Mouse (Mus musculus): ENCODE measurements around the gene Scn4b.
A peak's percentile ranks its signal among the peaks of the same experiment; 100 is the strongest.

Gene Scn4b

GRCm38 (mm10) chr9:45138191-45139032, at the start of gene Scn4b:
Scn4b (plus strand) TSS chr9:45138395.
- DNase-seq (ENCODE audit: low spot score) = peak; percentile 53

DNA sequence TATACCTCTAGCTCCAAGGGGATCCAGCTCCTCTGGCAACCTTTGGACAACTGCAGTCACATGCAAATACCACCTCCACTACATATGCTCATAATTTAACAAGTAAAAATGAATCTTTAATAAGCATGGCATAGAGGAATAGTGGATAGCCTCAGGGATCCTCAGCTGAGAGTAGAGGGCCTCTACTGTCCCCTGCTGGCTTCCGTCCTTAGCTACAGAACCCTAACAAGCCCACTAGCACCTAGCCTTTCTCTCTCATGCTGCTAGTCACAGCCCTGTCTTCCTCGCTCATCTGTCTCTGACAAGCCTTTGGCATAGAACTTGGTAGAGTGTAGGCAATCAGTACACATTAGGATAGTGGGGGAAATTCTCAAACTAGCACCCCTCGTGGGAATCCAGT, 47.4 kb upstream of the Scn4b start:
- DNase-seq (ENCODE audit: low spot score) = no peak

- no peak for DNase-seq (ENCODE audit: low spot score)
Observed at GRCm38 (mm10) chr9:45092641-45093040, 45.6 kb upstream of the Scn4b start.

GRCm38 (mm10) chr9:45095149-45095937, 42.9 kb upstream of the Scn4b start:
- no peak for DNase-seq (ENCODE audit: low spot score)

DNA sequence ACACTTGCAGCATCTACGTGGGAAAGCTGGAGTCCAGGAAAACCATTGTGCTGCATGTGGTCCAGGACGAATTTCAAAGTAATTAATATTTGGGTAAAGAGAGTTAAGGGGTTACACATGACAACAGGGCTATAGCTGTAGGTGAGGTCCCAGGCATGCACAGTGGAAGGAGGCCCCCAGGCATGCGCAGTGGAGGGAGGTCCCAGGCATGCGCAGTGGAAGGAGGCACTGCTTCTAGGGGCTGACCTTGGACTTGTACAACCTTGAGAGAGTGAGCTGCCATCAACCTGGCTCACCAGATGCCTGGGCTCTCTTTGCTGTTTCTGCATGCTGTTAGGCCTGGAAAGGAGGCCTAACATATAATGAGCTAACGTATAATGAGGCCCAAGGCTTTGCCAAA, 40.3 kb upstream of the Scn4b start:
- DNase-seq (ENCODE audit: low spot score) = no peak

GRCm38 (mm10) chr9:45098426-45098825, 39.8 kb upstream of the Scn4b start:
- DNase-seq (ENCODE audit: low spot score) = no peak

DNA sequence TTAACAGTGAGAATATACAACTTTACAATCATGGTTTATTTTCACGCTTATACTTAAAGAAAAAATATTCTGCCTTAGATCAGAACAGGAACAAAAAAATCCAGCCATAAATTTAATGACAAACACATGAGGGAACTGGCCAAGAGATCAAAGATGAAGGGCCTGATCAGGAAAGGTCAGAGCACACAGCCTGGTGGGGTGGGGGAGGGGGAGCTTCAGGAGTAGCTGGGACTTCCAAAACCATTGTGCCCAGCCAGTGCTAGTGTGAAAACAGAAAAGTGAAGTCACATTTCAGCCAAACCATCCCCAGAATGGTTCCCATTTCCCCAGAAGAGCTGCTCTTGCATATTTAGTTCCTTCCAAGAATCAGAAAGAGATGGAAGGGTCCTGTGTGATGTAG, 35.7 kb upstream of the Scn4b start:
- DNase-seq (ENCODE audit: low spot score) = no peak

- no peak for DNase-seq (ENCODE audit: low spot score)
Observed at GRCm38 (mm10) chr9:45103211-45103979, 34.8 kb upstream of the Scn4b start.

GRCm38 (mm10) chr9:45105596-45106374, 32.4 kb upstream of the Scn4b start:
- no peak for DNase-seq (ENCODE audit: low spot score)

DNA sequence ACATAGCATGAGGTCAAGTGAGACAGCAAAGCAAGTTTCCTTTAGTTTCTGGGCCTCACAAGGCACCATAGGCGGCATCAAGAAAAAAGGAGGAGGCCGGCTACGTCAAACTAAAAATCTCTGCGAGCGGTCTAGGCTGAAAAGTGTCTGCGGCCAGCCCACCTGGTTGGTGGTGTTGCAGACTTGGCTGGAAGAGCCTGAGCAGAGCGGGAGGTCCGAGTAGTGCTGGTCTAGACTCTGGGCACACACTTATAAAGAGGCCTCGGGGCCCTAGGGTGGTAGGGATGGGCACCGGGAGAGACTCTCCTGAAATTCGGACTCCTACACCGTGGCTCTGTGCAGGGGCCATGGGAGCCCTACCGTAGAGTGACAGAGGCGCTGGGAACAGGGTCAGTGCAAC, 22.5 kb upstream of the Scn4b start:
- DNase-seq (ENCODE audit: low spot score) = peak; percentile 78

GRCm38 (mm10) chr9:45116819-45117218, 21.4 kb upstream of the Scn4b start:
- DNase-seq (ENCODE audit: low spot score) = no peak

GRCm38 (mm10) chr9:45117741-45118431, 20.3 kb upstream of the Scn4b start, which contains the start of gene Scn2b:
Scn2b (plus strand) TSS chr9:45117782.
- peak; percentile 54 for DNase-seq (ENCODE audit: low spot score)

DNA sequence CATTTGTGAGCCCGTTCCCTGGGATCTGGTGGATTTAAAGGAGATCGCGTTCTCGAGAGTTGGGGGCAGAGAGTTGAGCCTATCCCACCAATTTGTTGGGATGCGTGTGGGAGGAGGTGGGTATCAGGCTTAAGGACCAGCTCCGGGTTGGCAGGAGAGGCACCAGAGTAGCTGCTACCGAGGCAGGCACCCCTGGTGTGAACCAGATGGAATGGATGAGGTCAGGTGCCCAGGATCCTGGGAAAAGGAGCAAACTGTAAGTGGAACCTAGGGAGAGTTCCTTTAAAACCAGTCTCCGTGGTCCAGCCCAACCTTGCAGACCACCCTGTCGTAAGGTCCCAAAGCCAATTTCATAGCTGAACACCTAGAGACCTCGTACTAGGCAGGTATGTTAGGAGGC, 19.6 kb upstream of the Scn4b start:
- no peak for DNase-seq (ENCODE audit: low spot score)

DNA sequence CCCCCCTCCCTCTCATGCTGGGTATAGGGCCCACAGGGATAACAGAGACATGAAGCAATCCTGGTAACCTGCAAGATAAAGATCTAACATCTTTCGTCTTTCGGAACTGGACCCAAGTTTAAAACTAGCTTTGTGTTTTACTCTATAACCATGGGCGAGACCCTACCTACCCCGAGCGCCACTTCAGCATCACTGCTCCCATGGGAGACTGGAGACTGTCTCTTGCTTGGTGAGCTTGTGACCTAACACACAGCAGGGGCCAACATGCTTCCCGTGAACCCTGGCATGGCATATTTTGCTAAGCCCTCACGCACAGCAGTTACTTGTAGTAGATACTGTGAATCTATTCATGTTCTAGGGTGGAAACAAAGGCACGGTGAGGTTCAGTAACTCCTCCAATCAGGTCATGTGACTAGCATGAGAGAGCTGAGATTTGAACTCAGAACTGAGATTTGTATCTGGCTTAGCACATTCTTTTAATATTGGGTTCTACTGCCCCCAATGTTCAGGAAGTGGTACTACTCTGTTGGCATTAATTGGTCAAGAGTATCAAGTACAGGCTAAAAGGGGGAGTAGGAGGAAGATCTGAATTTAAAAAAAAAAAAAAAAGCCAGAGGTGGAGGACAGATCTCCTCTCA, 18.8 kb upstream of the Scn4b start:
- DNase-seq (ENCODE audit: low spot score) = no peak

DNA sequence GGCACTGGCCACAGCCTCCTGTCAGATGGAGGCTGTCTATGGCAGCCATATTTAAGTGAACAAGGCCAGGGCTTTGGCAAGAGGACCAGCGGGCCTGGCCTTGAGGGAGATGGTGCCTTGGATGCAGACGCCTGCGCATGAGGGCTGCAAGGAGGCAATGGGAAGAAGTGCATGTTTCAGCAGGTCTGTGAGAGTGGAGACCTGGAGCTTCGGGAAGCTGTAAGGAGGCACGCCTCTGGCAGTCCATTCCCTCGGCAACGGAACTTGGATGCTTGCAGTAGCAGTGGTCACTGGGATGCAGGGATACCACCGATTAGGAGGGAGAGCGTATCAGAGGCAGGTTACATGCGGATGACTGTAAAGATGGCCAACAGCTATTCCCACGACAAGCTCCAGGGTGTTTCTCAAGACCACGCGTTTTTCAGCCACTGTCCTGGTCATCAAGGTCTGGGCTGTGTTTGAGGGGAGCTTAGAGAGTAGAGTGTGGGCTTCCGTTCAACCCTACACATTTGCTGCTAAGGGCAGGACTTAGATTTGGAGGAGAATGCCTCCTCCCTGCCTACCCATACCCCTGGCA, 18.2 kb upstream of the Scn4b start:
- DNase-seq (ENCODE audit: low spot score) = no peak

DNA sequence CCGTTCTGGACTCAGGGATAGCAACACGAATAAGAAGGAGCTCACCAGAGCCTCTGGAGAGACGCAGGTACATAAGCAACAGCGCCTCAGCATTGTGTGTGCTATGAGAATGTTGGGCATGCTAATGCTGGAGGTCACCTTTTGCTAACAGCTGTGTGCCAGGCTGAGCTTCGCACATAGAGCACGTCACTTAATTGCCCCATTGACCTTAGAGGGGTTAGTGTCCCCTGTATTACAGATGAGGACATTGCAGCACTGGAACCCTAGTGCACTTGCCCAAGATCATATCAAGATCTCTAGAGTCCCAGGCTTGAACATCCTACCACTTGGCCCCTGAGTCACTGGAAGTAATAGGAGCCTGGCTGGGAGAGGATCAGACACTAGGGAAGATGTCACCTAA, 17.6 kb upstream of the Scn4b start:
- DNase-seq (ENCODE audit: low spot score) = no peak

- DNase-seq (ENCODE audit: low spot score) = no peak
Observed at GRCm38 (mm10) chr9:45121001-45121400, 17.2 kb upstream of the Scn4b start.

GRCm38 (mm10) chr9:45121769-45122168, 16.4 kb upstream of the Scn4b start:
- DNase-seq (ENCODE audit: low spot score) = peak; percentile 85

GRCm38 (mm10) chr9:45122209-45122761, 15.9 kb upstream of the Scn4b start:
- no peak for DNase-seq (ENCODE audit: low spot score)

GRCm38 (mm10) chr9:45125211-45125610, 13.0 kb upstream of the Scn4b start:
- no peak for DNase-seq (ENCODE audit: low spot score)

Data from retina, embryonic 14.5 days (tissue).